Mouse (Mus musculus) spleen, postnatal 4 days (tissue): ENCODE measurements around the gene Cers5.

Experiments used
- DNase-seq, 2 experiments: peaks; one replicate each; pipeline ENCODE4 v3.0.0; 2022; ENCODE audit warnings: low spot score in 2 of 2

The Cers5 gene

DNA sequence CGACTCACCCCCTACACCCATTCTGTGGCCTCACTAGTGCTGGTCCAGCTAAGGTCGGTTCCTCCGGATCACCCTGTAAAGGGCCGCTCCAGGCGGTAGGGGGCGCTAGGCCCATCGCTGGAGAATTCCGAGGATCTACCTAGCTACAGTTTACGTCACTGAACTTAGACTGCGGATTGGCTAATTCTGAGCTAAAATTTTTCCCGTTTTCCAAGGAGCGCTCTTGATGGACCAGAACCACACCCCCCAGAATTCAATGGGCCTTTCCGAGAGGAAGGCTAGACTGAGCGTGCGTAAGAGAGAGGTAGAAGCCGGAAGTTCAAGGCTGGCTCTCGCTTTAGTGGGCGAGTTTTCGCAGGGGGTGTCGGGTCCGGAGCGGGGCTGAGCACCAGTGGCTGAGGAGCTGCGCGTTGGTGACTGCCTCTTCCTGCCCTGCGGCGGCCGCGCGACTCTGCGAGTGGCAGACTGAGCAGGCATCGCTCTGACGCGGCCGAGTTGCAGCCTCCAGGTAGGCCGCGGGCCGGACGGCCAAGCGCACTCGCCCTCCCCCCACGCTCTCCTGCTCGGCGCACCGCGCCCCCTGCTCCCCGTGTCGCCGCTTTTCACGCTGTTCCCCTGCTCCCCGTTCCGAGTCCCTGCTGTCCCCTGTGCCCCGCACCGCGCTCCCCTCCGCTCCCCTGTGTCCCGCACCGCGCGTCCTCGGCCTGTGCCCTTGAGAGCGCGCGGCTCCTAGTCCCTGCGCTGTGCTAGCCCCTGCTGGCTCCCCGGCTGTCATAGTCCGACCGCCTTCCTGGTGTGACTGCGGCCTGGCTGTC lies 47.1 kb downstream of the Cers5 start, which contains the start of gene Cox14:
Gene Cox14 (plus strand): TSS at position 278 of the 815 bp plus-strand sequence.
- peak; percentile 93 to 98 for DNase-seq

DNA sequence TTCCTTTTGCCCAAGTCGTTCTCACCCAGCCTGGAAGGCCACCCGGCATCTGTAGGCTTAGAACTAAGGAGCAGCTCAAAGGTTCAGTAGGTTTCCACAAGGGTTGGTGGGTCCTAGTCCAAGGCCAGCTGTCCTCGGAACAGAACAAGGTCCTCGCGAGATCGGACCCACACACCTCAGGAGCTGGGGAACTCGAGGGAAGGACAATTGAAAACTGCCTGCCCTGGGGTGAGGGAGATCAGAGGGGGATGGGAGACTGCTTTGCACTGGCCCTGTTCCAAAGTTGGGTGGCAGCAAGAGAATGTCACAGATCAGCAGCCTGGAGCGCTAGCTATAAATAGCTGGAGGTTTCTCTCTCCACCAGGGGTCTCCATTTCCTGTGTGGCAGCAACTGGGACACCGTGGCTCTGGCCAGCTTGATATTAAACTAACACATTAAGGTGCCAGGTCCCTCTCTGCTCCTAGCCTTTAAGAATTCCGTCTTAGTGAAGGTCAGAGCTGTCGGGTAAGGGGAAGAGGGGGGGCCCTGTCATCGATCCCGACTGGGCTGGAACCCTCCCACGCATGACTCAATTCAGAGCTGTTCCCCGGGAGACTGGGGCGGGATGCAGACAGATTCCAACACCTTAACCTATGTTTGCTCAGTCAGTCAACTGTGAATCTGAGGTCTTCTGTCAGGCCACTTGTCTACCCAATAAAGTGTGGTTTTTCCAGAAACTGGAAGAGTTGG lies 48.2 kb downstream of the Cers5 start:
- DNase-seq, result peak in 1 of 2 experiments; percentile 56

GRCm38 (mm10) chr15:99723515-99724291 lies 49.0 kb downstream of the Cers5 start:
- DNase-seq, result no peak

- no peak for DNase-seq
These were observed 49.6 kb downstream of the Cers5 start for GRCm38 (mm10) chr15:99723120-99723514.

DNA sequence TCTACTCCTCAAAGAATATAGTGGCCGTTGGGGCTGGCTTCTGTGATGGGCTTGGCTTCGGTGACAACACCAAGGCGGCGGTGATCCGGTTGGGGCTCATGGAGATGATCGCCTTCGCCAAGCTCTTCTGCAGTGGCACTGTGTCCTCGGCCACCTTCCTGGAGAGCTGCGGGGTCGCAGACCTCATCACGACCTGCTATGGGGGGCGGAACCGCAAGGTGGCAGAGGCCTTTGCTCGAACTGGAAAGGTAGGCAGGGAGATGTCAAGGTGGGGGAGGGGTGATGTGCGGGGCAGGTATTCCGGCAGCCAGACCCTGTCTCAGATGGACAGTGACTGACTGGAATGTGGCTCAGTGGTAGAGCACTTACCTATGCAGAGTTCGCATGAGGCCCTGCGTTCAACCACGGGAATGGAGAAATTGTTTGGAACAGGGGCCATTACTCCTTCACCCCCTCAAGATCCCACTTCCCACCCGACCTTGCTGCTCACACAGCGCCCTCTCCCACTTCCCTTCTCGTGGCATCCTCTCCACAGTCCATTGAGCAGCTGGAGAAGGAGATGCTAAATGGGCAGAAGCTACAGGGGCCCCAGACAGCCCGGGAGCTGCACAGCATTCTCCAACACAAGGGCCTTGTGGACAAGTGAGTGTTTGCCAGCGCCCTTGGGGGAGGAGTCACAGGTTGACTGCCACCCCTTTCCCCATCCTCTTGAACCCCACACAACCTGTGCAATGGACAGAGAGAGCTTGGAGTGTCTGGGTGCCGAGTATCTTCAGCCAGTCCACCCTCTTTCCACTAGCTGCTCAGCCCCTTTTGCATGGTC lies 50.6 kb downstream of the Cers5 start:
- DNase-seq, result no peak

- no peak for DNase-seq
These were observed 52.8 kb downstream of the Cers5 start for GRCm38 (mm10) chr15:99719865-99720264.

GRCm38 (mm10) chr15:99718461-99719021 lies 54.1 kb downstream of the Cers5 start:
- no peak for DNase-seq

GRCm38 (mm10) chr15:99717386-99718334 lies 55.0 kb downstream of the Cers5 start, which contains the start of gene Gpd1:
Gene Gpd1 (plus strand): TSS chr15:99717515.
- no peak for DNase-seq

DNA sequence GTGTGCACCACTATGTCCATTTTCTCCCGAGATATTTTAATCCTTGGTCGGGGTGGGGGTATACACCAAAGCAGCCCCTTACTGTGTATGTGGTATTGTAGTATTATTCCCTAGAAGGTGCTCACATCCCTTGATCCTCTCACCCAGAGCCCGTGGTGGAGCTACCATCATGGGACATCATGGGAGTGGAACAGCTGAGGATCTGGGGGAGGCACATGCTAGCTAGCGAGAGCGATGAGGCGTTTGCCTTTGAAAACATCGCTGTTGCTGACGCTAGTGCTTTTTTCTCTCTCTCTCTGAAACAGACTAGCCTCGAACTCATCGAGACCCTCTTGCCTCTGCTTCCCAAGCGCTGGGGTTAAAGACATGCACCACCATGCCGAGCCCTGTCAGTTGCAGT lies 55.9 kb downstream of the Cers5 start:
- DNase-seq, result no peak

DNA sequence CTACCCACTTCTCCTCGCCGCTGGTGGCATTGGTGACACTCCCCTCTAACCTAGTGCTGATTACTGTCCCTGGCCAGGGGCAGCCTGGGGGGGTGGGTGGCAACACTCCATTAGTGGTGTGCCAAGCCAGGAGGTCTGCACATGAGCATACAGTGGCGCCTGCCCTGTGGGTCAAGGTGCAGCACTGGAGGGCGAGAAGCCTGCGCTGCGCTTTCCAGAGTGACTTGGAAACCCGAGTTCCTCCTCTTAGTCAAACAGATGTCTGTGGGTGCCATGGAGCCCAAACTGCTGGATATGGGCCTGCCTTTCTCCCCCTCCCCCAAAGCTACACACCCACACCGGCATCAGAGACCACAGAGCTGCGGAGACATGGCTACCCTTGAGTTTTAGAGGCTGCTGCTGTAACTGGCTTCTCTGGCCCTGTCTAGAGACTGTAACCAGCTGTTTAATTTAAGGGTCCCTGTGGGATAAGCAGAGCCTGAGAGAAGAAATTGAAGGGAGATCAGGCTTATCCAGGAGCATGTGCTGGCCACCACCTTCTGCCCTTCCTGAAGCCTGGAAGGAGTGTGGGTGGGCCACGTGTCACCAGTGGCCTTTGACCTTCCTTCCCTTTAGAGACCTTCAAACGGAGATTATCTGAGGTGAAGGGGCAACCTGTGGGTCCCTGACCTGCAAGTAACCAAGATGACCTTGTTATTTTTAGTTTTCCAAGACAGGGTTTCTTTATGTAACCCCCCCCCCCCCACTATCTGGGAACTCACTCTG lies 56.5 kb downstream of the Cers5 start:
- no peak for DNase-seq

GRCm38 (mm10) chr15:99715361-99715865 lies 57.3 kb downstream of the Cers5 start:
- peak; percentile 74 to 77 for DNase-seq

DNA sequence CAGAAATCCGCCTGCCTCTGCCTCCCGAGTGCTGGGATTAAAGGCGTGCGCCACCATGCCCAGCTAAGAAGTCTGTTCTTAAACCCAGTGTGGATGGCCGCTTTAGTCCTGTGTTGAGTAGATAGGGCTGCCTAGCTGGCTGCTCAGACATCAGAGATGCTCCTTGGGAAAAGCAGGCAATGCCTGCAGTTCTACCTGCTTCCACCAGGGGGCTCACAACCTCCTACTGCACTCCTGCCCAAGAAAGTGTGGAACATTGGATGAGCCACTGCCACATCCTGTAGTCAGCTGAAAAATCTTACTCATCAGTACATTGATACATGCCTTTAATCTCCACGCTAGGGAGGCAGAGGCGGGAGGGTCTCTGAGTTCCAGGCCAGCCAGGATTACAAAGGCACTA lies 57.8 kb downstream of the Cers5 start:
- DNase-seq, result peak; percentile 80 to 90

GRCm38 (mm10) chr15:99714206-99714605 lies 58.5 kb downstream of the Cers5 start:
- DNase-seq, result peak in 1 of 2 experiments; percentile 62

- no peak for DNase-seq
These were observed 59.1 kb downstream of the Cers5 start for GRCm38 (mm10) chr15:99713569-99713968.

- no peak for DNase-seq
These were observed 59.8 kb downstream of the Cers5 start for GRCm38 (mm10) chr15:99712666-99713559.

DNA sequence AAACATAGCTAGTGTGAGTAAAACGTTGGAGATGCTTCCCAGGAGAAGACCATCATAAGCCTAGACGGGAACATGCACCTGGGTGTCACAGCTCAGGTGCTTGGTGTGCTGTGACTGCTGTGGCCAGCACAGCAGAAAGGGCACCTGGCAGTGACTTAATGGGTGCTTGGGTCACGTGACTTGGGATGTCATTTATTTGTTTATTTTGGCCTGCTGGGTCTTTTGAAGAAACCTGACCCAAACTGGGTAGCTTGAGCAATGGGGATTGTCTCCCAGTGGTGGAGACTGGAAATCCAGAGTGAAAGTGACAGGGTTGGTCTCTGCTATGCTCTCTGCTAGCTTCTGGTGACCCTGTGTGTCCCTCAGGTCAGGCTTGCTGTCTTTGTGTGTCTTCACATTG lies 61.2 kb downstream of the Cers5 start:
- DNase-seq, result no peak
